14 mouse cellular contexts compared by ENCODE assay signal in genomic region chrX:7325455-7325854, GRCm38 (mm10). TPM values are rescaled to one million over a fixed set of nuclear protein-coding genes. Genes with fewer than 3 reads are reported as not detected.
DNase-seq lines count a peak whose midpoint lies in the region; ATAC-seq and TF ChIP-seq lines count a peak whose summit lies in the region.
"Had no signal": no experiment of that assay in that cellular context is flagged by ENCODE, and none has a peak within 500 bp of the region (broad histone marks: within the 10 kb centered on the region; RNA-seq: fewer than 3 reads in every experiment).

No protein-coding gene starts in this region.

- H3K27ac ChIP-seq in gastrocnemius, adult 2 months: no peak overlapping the region
- no peak overlapping the region for H3K27ac ChIP-seq in lung, embryonic 14.5 days (ENCODE audit: low read depth)
- no peak overlapping the region for H3K27ac ChIP-seq in ES-E14 (ENCODE audit: insufficient read depth, low read depth, low read length, poor library complexity, severe bottlenecking)
- H3K27ac ChIP-seq: embryonic facial prominence, embryonic 15.5 days; forebrain, embryonic 15.5 days; limb, embryonic 13.5 days had no signal

- in situ Hi-C loops in ES-E14 (cut with MboI; ENCODE audit: low sequenced_read_pairs in 2 of 2, unreplicated experiment in 2 of 2): no loop called here

- H3K4me1 ChIP-seq in lung, embryonic 14.5 days (ENCODE audit: insufficient read depth): no peaks in the 10 kb centered on the region
- no peaks in the 10 kb centered on the region for H3K4me1 ChIP-seq in ES-E14 (ENCODE audit: control insufficient read depth in 2 of 2, insufficient read depth in 2 of 2, low read length in 2 of 2, poor library complexity in 1 of 2)
- H3K4me1 ChIP-seq: embryonic facial prominence, embryonic 15.5 days; forebrain, embryonic 15.5 days; limb, embryonic 13.5 days had no signal

- no peaks in the 10 kb centered on the region for H3K9me3 ChIP-seq in lung, embryonic 14.5 days (ENCODE audit: low read depth, low read length)
- H3K9me3 ChIP-seq in ES-E14 (ENCODE audit: control insufficient read depth, insufficient read depth, low read depth, low read length): no peaks in the 10 kb centered on the region
- H3K9me3 ChIP-seq: embryonic facial prominence, embryonic 15.5 days; forebrain, embryonic 15.5 days; limb, embryonic 13.5 days had no signal

- intact Hi-C loops in gastrocnemius, adult 2 months (cut with DNase I): loop anchor here (10.0 kb wide), 1 partner anchor 319 kb away; no protein-coding TSS in a partner anchor
- intact Hi-C loops in gastrocnemius, postnatal 14 days (cut with DNase I; ENCODE audit: low total_unique reads): loop anchor here (10.0 kb wide), 1 partner anchor 99 kb away; no protein-coding TSS in a partner anchor

- no peak overlapping the region for H3K4me3 ChIP-seq in gastrocnemius, adult 2 months
- no peak overlapping the region for H3K4me3 ChIP-seq in lung, embryonic 14.5 days (ENCODE audit: low read depth, low read length)
- H3K4me3 ChIP-seq in ES-E14 (ENCODE audit: insufficient read depth in 1 of 2, low read depth in 1 of 2, low read length in 2 of 2, poor library complexity in 1 of 2, severe bottlenecking in 1 of 2): no peak overlapping the region
- H3K4me3 ChIP-seq: embryonic facial prominence, embryonic 15.5 days; forebrain, embryonic 15.5 days; limb, embryonic 13.5 days had no signal

- DNase-seq in gastrocnemius, adult 2 months: no peak
- no peak for DNase-seq in gastrocnemius, postnatal 14 days
- peak; percentile 39 for DNase-seq in lung, embryonic 14.5 days
- DNase-seq in lung, adult 18-20 months: no peak
- DNase-seq in ES-E14 (ENCODE audit: low read depth, low spot score): peak; percentile 17
- DNase-seq in induced T-regulatory cell, adult 2 months (ENCODE audit: low read depth): peak; percentile 56
- DNase-seq in adrenal gland, postnatal 36 days: no peak
- no peak for DNase-seq in frontal cortex, postnatal 25 days (ENCODE audit: low spot score in 2 of 2)
- DNase-seq: cerebellum, postnatal 36 days; heart, adult 11 months; layer of hippocampus, adult 9-11 months had no signal

- H3K4me2 ChIP-seq in lung, embryonic 14.5 days: no peak overlapping the region
- H3K4me2 ChIP-seq: embryonic facial prominence, embryonic 15.5 days; forebrain, embryonic 15.5 days; limb, embryonic 13.5 days had no signal

- TF ChIP-seq CTCF in gastrocnemius, adult 2 months (IDR thresholded peaks at IDR 0.05): peak; percentile 46
- peak; percentile 23; the same call in 1 of the 2 replicates for TF ChIP-seq CTCF in lung, embryonic 14.5 days (IDR thresholded peaks at IDR 0.05; ENCODE audit: low read depth)

- no peak overlapping the region for H3K9ac ChIP-seq in lung, embryonic 14.5 days
- no peak overlapping the region for H3K9ac ChIP-seq in ES-E14 (ENCODE audit: insufficient read depth, low read depth, low read length, poor library complexity, severe bottlenecking)
- H3K9ac ChIP-seq: embryonic facial prominence, embryonic 15.5 days; forebrain, embryonic 15.5 days; limb, embryonic 13.5 days had no signal

- 44% methylated on average over 2 of the region's 2 CpGs for WGBS in lung, embryonic 14.5 days

- ATAC-seq in lung, embryonic 14.5 days (ENCODE audit: insufficient read depth): no peak
- ATAC-seq: forebrain, embryonic 15.5 days had no signal

- H3K36me3 ChIP-seq in lung, embryonic 14.5 days (ENCODE audit: insufficient read depth): no peaks in the 10 kb centered on the region
- no peaks in the 10 kb centered on the region for H3K36me3 ChIP-seq in ES-E14 (ENCODE audit: control insufficient read depth, insufficient read depth, low read length, poor library complexity, severe bottlenecking)
- H3K36me3 ChIP-seq: embryonic facial prominence, embryonic 15.5 days; forebrain, embryonic 15.5 days; limb, embryonic 13.5 days had no signal

- H3K27me3 ChIP-seq in lung, embryonic 14.5 days (ENCODE audit: insufficient read depth, low read length): no peaks in the 10 kb centered on the region
- H3K27me3 ChIP-seq: embryonic facial prominence, embryonic 15.5 days; forebrain, embryonic 15.5 days; limb, embryonic 13.5 days had no signal

TF ChIP-seq in ES-E14, 5 proteins besides CTCF, POLR2A, EP300 and RAD21:
- TF ChIP-seq ZNF384 (IDR thresholded peaks at IDR 0.05; ENCODE audit: low read depth, low read length): no peak
- TF ChIP-seq ZC3H11A (IDR thresholded peaks at IDR 0.05; ENCODE audit: borderline replicate concordance, low read depth, low read length): no peak
- no peak for TF ChIP-seq HCFC1 (IDR thresholded peaks at IDR 0.05; ENCODE audit: borderline replicate concordance, insufficient read depth, low read length)
- no peak for TF ChIP-seq CHD2 (IDR thresholded peaks at IDR 0.05; ENCODE audit: low read depth, low read length)
- no peak for TF ChIP-seq MAFK (IDR thresholded peaks at IDR 0.05; ENCODE audit: insufficient read depth, low read depth, low read length)

RNA-seq across cellular contexts. Expression of gene Clcn5, which starts 6.3 kb away (rescaled TPM):
- 1 to 10 TPM; 2.3 to 2.8 TPM for total RNA-seq in gastrocnemius, adult 2 months (2021)
- 10 to 100 TPM; 10.8 to 18.2 TPM for total RNA-seq in gastrocnemius, postnatal 14 days (2021)
- polyA plus RNA-seq in lung, embryonic 14.5 days (2014; fragmentation: Nextera tagmentation; extraction: Ambion mirVana): 14.7 and 17.0 TPM in 2 replicates
- total RNA-seq in ES-E14 (2012; rRNA removed): 38.0 and 41.5 TPM in 2 replicates
- 10 to 100 TPM; 36.5 to 45.0 TPM for total RNA-seq in adrenal gland, postnatal 36 days (2021)

RNA-seq across cellular contexts. Expression of gene Usp27x, which starts 50.2 kb away (rescaled TPM):
- total RNA-seq in gastrocnemius, adult 2 months (2021): under 1 TPM; 0.17 to 0.20 TPM
- total RNA-seq in gastrocnemius, postnatal 14 days (2021): under 1 TPM; 0.37 to 0.66 TPM
- 0.31 and 0.51 TPM in 2 replicates for polyA plus RNA-seq in lung, embryonic 14.5 days (2014; fragmentation: Nextera tagmentation; extraction: Ambion mirVana)
- 4.0 and 5.1 TPM in 2 replicates for total RNA-seq in ES-E14 (2012; rRNA removed)
- total RNA-seq in adrenal gland, postnatal 36 days (2021): 10 to 100 TPM; 18.3 to 20.3 TPM

Comparison
In these comparisons a context has a peak if more than half of its experiments do, and no peak if none do; other contexts are left out.
1. DNase-seq: peak in lung, embryonic 14.5 days (single experiment), ES-E14 (single experiment) and induced T-regulatory cell, adult 2 months (single experiment); none in gastrocnemius, adult 2 months (single experiment), gastrocnemius, postnatal 14 days (single experiment), lung, adult 18-20 months (0 of 2), adrenal gland, postnatal 36 days (0 of 2) and frontal cortex, postnatal 25 days (0 of 2).